Mouse (Mus musculus) liver, embryonic 12.5 days (tissue): Measurements from ENCODE around the gene Wapl. TPM values are rescaled to one million over a fixed set of nuclear protein-coding genes. Genes with fewer than 3 reads are reported as not detected.
A peak's percentile ranks its signal among the peaks of the same experiment; 100 is the strongest.

ENCODE experiments used
- ATAC-seq: fragments of 200-750 bp; cut with Nextera tagmentation; 2 replicates; pipeline ENCODE4 v1.8.0; 2017; ENCODE audit warnings: moderate number of reproducible peaks, mild to moderate bottlenecking, moderate library complexity
- H3K27ac ChIP-seq: fragments of 300-500 bp; sonication (generic); 2 replicates; pipeline ENCODE4 v1.5.1; 2016; ENCODE audit warnings: mild to moderate bottlenecking
- H3K27me3 ChIP-seq: fragments of 300-500 bp; sonication (generic); replicated peaks from 2 replicates; pipeline ENCODE4 v1.6.1; 2016; ENCODE audit warnings: mild to moderate bottlenecking, moderate library complexity
- H3K36me3 ChIP-seq: fragments of 300-500 bp; sonication (generic); 2 replicates; pipeline ENCODE4 v1.6.1; 2016; ENCODE audit warnings: mild to moderate bottlenecking, moderate library complexity
- H3K4me1 ChIP-seq: fragments of 300-500 bp; sonication (generic); 2 replicates; pipeline ENCODE4 v1.6.1; 2016
- H3K4me2 ChIP-seq: fragments of 300-500 bp; sonication (generic); 2 replicates; pipeline ENCODE4 v1.6.1; 2016; ENCODE audit warnings: mild to moderate bottlenecking, moderate library complexity
- H3K4me3 ChIP-seq: fragments of 300-500 bp; sonication (generic); 2 replicates; pipeline ENCODE4 v1.5.1; 2016; ENCODE audit warnings: mild to moderate bottlenecking, moderate library complexity
- H3K9ac ChIP-seq: fragments of 300-500 bp; sonication (generic); 2 replicates; pipeline ENCODE4 v1.6.1; 2016; ENCODE audit warnings: mild to moderate bottlenecking, moderate library complexity
- H3K9me3 ChIP-seq: fragments of 300-500 bp; sonication (generic); replicated peaks from 2 replicates; pipeline ENCODE4 v1.6.1; 2016; ENCODE audit warnings: mild to moderate bottlenecking, moderate library complexity
- WGBS: fragments of 180-500 bp; shearing (Covaris S2); methylation state at CpG from one replicate; pipeline ENCODE4 v1.1.7; 2016; ENCODE audit not compliant: insufficient replicate concordance; 5-methylcytosine and 5-hydroxymethylcytosine counted together
- polyA plus RNA-seq: library from polyadenylated mRNA; unstranded; fragments of >200 nt; fragmentation: Nextera tagmentation; extraction: Ambion mirVana; gene quantifications from 2 replicates; pipeline ENCODE4 v1.2.1, GENCODE M21; 2016

Gene Wapl
- polyA plus RNA-seq, 1 experiment from 2014 or later: 43.8 TPM

GRCm38 (mm10) chr14:34661621-34662477, 11.9 kb upstream of the Wapl start:
- Histone ChIP-seq H3K27me3 (no peaks in the 10 kb centered on the region), H3K27ac (peak overlapping the region; percentile 99), H3K9me3 (peaks cover 7% of the 10 kb centered on the region; the same call in 1 of the 2 replicates), H3K4me3 (peak overlapping the region; percentile 64), H3K9ac (peak overlapping the region; percentile 90), H3K36me3 (no peaks in the 10 kb centered on the region), H3K4me1 (peaks cover 52% of the 10 kb centered on the region), H3K4me2 (peak overlapping the region; percentile 77)
- ATAC-seq: peak; percentile 85
- under 1% methylated on average over 39 of the region's 39 CpGs for WGBS

- Histone ChIP-seq H3K4me3 (peak overlapping the region; percentile 64), H3K9ac (peak overlapping the region; percentile 90), H3K27ac (peak overlapping the region; percentile 99), H3K27me3 (no peaks in the 10 kb centered on the region), H3K4me1 (peaks cover 52% of the 10 kb centered on the region), H3K9me3 (0 out of 2 replicates have a peak, but pooled peaks cover 3% of the 10 kb centered on the region), H3K4me2 (peak overlapping the region; percentile 77), H3K36me3 (no peaks in the 10 kb centered on the region)
- WGBS: 17% methylated on average over 4 of the region's 4 CpGs
- no peak for ATAC-seq
Observed at GRCm38 (mm10) chr14:34662478-34662826, 11.3 kb upstream of the Wapl start.

GRCm38 (mm10) chr14:34663381-34663780, 10.3 kb upstream of the Wapl start:
- peak overlapping the region; percentile 99 for H3K27ac ChIP-seq
- peak overlapping the region; percentile 77 for H3K4me2 ChIP-seq
- 85% methylated on average over 1 of the region's 1 CpGs for WGBS
- peaks cover 55% of the 10 kb centered on the region for H3K4me1 ChIP-seq
- no peaks in the 10 kb centered on the region for H3K9me3 ChIP-seq
- no peak overlapping the region; the same call in 1 of the 2 replicates for H3K4me3 ChIP-seq
- H3K9ac ChIP-seq: no peak overlapping the region
- no peak for ATAC-seq
- no peaks in the 10 kb centered on the region for H3K36me3 ChIP-seq
- H3K27me3 ChIP-seq: no peaks in the 10 kb centered on the region

GRCm38 (mm10) chr14:34669082-34669481, 4.6 kb upstream of the Wapl start:
- H3K36me3 ChIP-seq: no peaks in the 10 kb centered on the region
- H3K4me1 ChIP-seq: peaks cover 48% of the 10 kb centered on the region
- WGBS: 23% methylated on average over 3 of the region's 3 CpGs
- ATAC-seq: no peak
- no peak overlapping the region for H3K4me3 ChIP-seq
- H3K9me3 ChIP-seq: no peaks in the 10 kb centered on the region
- H3K4me2 ChIP-seq: no peak overlapping the region
- no peak overlapping the region for H3K9ac ChIP-seq
- H3K27ac ChIP-seq: no peak overlapping the region
- no peaks in the 10 kb centered on the region for H3K27me3 ChIP-seq

GRCm38 (mm10) chr14:34670256-34670655, 3.5 kb upstream of the Wapl start:
- peak overlapping the region; percentile 10; the same call in 1 of the 2 replicates for H3K27ac ChIP-seq
- WGBS: 46% methylated on average over 2 of the region's 2 CpGs
- H3K9me3 ChIP-seq: no peaks in the 10 kb centered on the region
- H3K27me3 ChIP-seq: no peaks in the 10 kb centered on the region
- H3K4me2 ChIP-seq: no peak overlapping the region
- H3K9ac ChIP-seq: no peak overlapping the region
- no peak for ATAC-seq
- H3K36me3 ChIP-seq: no peaks in the 10 kb centered on the region
- no peak overlapping the region for H3K4me3 ChIP-seq
- peaks cover 45% of the 10 kb centered on the region for H3K4me1 ChIP-seq

- ATAC-seq: peak; percentile 41
- H3K9me3 ChIP-seq: no peaks in the 10 kb centered on the region
- 2% methylated on average over 52 of the region's 52 CpGs for WGBS
- H3K9ac ChIP-seq: peak overlapping the region; percentile 100
- peaks cover 23% of the 10 kb centered on the region for H3K36me3 ChIP-seq
- H3K27me3 ChIP-seq: no peaks in the 10 kb centered on the region
- peak overlapping the region; percentile 98 for H3K27ac ChIP-seq
- peaks cover 58% of the 10 kb centered on the region for H3K4me1 ChIP-seq
- peak overlapping the region; percentile 99 for H3K4me3 ChIP-seq
- H3K4me2 ChIP-seq: peak overlapping the region; percentile 76
Observed at GRCm38 (mm10) chr14:34674229-34674791, 582 bp downstream of the Wapl start.

- peaks cover 26% of the 10 kb centered on the region for H3K36me3 ChIP-seq
- no peaks in the 10 kb centered on the region for H3K9me3 ChIP-seq
- 12% methylated on average over 9 of the region's 9 CpGs for WGBS
- H3K4me2 ChIP-seq: peak overlapping the region; percentile 76
- peak overlapping the region; percentile 99 for H3K4me3 ChIP-seq
- peak overlapping the region; percentile 100 for H3K9ac ChIP-seq
- H3K27ac ChIP-seq: peak overlapping the region; percentile 98
- H3K27me3 ChIP-seq: no peaks in the 10 kb centered on the region
- no peak for ATAC-seq
- peaks cover 52% of the 10 kb centered on the region for H3K4me1 ChIP-seq
Observed at GRCm38 (mm10) chr14:34674932-34675331, 1.2 kb downstream of the Wapl start.

- no peak for ATAC-seq
- 47% methylated on average over 5 of the region's 5 CpGs for WGBS
- H3K4me2 ChIP-seq: peak overlapping the region; percentile 76
- H3K9me3 ChIP-seq: no peaks in the 10 kb centered on the region
- peak overlapping the region; percentile 99 for H3K4me3 ChIP-seq
- peak overlapping the region; percentile 48; the same call in 1 of the 2 replicates for H3K27ac ChIP-seq
- H3K9ac ChIP-seq: peak overlapping the region; percentile 100
- H3K36me3 ChIP-seq: peaks cover 31% of the 10 kb centered on the region
- peaks cover 48% of the 10 kb centered on the region for H3K4me1 ChIP-seq
- no peaks in the 10 kb centered on the region for H3K27me3 ChIP-seq
Observed at GRCm38 (mm10) chr14:34675347-34675865, 1.7 kb downstream of the Wapl start.

GRCm38 (mm10) chr14:34680815-34681214, 7.1 kb downstream of the Wapl start:
- Histone ChIP-seq H3K27me3 (no peaks in the 10 kb centered on the region), H3K36me3 (peaks cover 75% of the 10 kb centered on the region), H3K4me1 (peaks cover 58% of the 10 kb centered on the region), H3K9me3 (no peaks in the 10 kb centered on the region), H3K4me3 (no peak overlapping the region), H3K4me2 (no peak overlapping the region), H3K9ac (no peak overlapping the region), H3K27ac (no peak overlapping the region)
- ATAC-seq: no peak
- WGBS: 80% methylated on average over 2 of the region's 2 CpGs

GRCm38 (mm10) chr14:34684989-34685388, 11.3 kb downstream of the Wapl start:
- ATAC-seq: peak; percentile 52
- H3K4me2 ChIP-seq: 0 out of 2 replicates have a peak overlapping the region, but pooled peaks have one; percentile 4
- H3K4me3 ChIP-seq: no peak overlapping the region
- H3K9ac ChIP-seq: peak overlapping the region; percentile 7; the same call in 1 of the 2 replicates
- no peaks in the 10 kb centered on the region for H3K27me3 ChIP-seq
- no peak overlapping the region for H3K27ac ChIP-seq
- peaks cover 81% of the 10 kb centered on the region for H3K36me3 ChIP-seq
- H3K9me3 ChIP-seq: no peaks in the 10 kb centered on the region
- H3K4me1 ChIP-seq: peaks cover 49% of the 10 kb centered on the region

GRCm38 (mm10) chr14:34693970-34694369, 20.2 kb downstream of the Wapl start:
- Histone ChIP-seq H3K4me3 (no peak overlapping the region), H3K4me1 (no peaks in the 10 kb centered on the region), H3K9me3 (no peaks in the 10 kb centered on the region), H3K4me2 (no peak overlapping the region), H3K27me3 (no peaks in the 10 kb centered on the region), H3K9ac (no peak overlapping the region), H3K27ac (no peak overlapping the region), H3K36me3 (peaks cover 77% of the 10 kb centered on the region)
- 92% methylated on average over 4 of the region's 4 CpGs for WGBS
- no peak for ATAC-seq

- ATAC-seq: no peak
- no peak overlapping the region for H3K4me3 ChIP-seq
- H3K27ac ChIP-seq: no peak overlapping the region
- H3K27me3 ChIP-seq: no peaks in the 10 kb centered on the region
- H3K4me2 ChIP-seq: no peak overlapping the region
- no peaks in the 10 kb centered on the region for H3K9me3 ChIP-seq
- WGBS: 68% methylated on average over 1 of the region's 1 CpGs
- H3K4me1 ChIP-seq: no peaks in the 10 kb centered on the region
- peaks cover 76% of the 10 kb centered on the region for H3K36me3 ChIP-seq
- no peak overlapping the region for H3K9ac ChIP-seq
Observed at GRCm38 (mm10) chr14:34697376-34697775, 23.6 kb downstream of the Wapl start.
